Comparison of ENCODE assay signal across 8 mouse cellular contexts in the genomic region with DNA sequence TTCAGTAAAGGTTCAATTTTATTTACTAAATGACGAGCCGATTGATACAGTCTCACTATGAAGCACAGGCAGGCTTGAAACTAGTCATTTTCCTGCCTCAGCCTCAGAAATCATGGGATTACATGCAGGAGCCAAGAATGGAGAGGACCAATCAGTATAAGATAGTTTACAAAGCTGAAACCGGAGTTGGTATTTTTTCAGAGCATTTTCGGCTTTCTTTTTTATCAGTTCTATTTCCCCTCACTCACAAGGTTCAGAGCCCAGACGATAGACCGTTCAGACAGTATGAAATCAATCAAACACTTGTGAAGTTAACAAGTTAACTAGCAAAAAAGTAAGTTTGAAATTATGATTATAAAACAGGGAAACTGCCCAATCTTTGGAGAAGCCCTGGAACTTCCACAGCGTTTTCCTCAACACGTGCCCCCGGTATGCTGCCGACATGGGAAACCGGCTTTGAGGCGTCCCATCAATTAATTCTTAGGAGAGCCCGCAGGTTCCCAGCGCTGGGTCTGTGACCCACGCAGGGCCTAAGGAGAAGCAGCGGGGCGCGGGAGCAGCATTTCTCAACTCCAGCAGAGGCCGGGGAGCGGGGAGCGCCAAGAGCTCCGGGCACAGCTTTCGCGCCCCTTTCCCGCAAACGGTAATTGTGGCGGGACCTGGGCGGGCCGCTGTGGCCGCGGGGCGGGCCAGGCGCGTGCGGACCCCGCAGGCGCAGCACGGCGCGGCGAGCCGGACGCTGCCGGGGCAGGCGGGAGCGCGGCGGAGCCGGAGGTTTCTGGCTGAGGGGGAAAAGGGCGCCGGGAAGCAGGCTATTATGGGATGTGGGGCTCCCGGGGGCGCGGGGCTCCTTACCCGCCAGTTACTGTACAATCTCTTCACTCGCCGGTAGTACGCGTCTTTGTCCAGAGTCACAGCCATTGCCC. TPM values are rescaled to one million over a fixed set of nuclear protein-coding genes. Genes with fewer than 3 reads are reported as not detected.
DNase-seq lines count a peak whose midpoint lies in the region; ATAC-seq and TF ChIP-seq lines count a peak whose summit lies in the region.

No protein-coding gene starts in this region.

- no peaks in the 10 kb centered on the region for H3K9me3 ChIP-seq in forebrain, embryonic 10.5 days
- no peaks in the 10 kb centered on the region for H3K9me3 ChIP-seq in kidney, postnatal 0 days (replicated peaks; ENCODE audit: low read length)
- H3K9me3 ChIP-seq in midbrain, embryonic 16.5 days (replicated peaks; ENCODE audit: control insufficient read depth, low read length, poor library complexity, severe bottlenecking) = no peaks in the 10 kb centered on the region

- no peaks in the 10 kb centered on the region for H3K27me3 ChIP-seq in testis, adult 2 months (ENCODE audit: control insufficient read depth, insufficient read depth, low read length)
- no peaks in the 10 kb centered on the region for H3K27me3 ChIP-seq in forebrain, embryonic 10.5 days (ENCODE audit: poor library complexity, severe bottlenecking)
- no peaks in the 10 kb centered on the region for H3K27me3 ChIP-seq in kidney, postnatal 0 days (ENCODE audit: insufficient read depth, low read length)
- H3K27me3 ChIP-seq in midbrain, embryonic 16.5 days (ENCODE audit: control insufficient read depth, insufficient read depth, low read depth, low read length) = no peaks in the 10 kb centered on the region

- WGBS in forebrain, embryonic 10.5 days = under 1% methylated on average over 59 of the region's 59 CpGs
- under 1% methylated on average over 58 of the region's 59 CpGs for WGBS in kidney, postnatal 0 days
- under 1% methylated on average over 47 of the region's 59 CpGs for WGBS in midbrain, embryonic 16.5 days

- no peaks in the 10 kb centered on the region for H3K36me3 ChIP-seq in testis, adult 2 months (ENCODE audit: control insufficient read depth, insufficient read depth, low read length)
- H3K36me3 ChIP-seq in forebrain, embryonic 10.5 days (replicated peaks) = peaks cover 66% of the 10 kb centered on the region
- H3K36me3 ChIP-seq in kidney, postnatal 0 days (ENCODE audit: insufficient read depth, low read length) = no peaks in the 10 kb centered on the region
- peaks cover 16% of the 10 kb centered on the region; the same call in 1 of the 2 replicates for H3K36me3 ChIP-seq in midbrain, embryonic 16.5 days (ENCODE audit: control insufficient read depth, insufficient read depth, low read length)

- no peak for DNase-seq in frontal cortex, postnatal 36 days (ENCODE audit: low spot score in 2 of 2)
- no peak for DNase-seq in testis, postnatal 10 days (ENCODE audit: low spot score)
- DNase-seq in forebrain, embryonic 10.5 days (ENCODE audit: extremely low spot score, low spot score) = peak; percentile 43
- DNase-seq in kidney, postnatal 0 days (ENCODE audit: low spot score) = peak; percentile 37
- no peak for DNase-seq in cerebellum, adult 8-10 months

- no peak; the same call in 1 of the 2 replicates for TF ChIP-seq POLR2A in testis, adult 2 months (IDR thresholded peaks at IDR 0.05; ENCODE audit: control insufficient read depth, low read depth, low read length)

- H3K27ac ChIP-seq in testis, adult 2 months (ENCODE audit: control insufficient read depth, insufficient read depth, low read depth, low read length) = peak overlapping the region; percentile 95
- H3K27ac ChIP-seq in forebrain, embryonic 10.5 days = peak overlapping the region; percentile 99
- peak overlapping the region; percentile 98 for H3K27ac ChIP-seq in kidney, postnatal 0 days
- H3K27ac ChIP-seq in midbrain, embryonic 16.5 days (ENCODE audit: low read length) = peak overlapping the region; percentile 95

- H3K4me3 ChIP-seq in testis, adult 2 months (ENCODE audit: control insufficient read depth, low read depth, low read length) = peak overlapping the region; percentile 95
- peak overlapping the region; percentile 80 for H3K4me3 ChIP-seq in forebrain, embryonic 10.5 days
- peak overlapping the region; percentile 81 for H3K4me3 ChIP-seq in kidney, postnatal 0 days (replicated peaks; ENCODE audit: low read depth, low read length)
- H3K4me3 ChIP-seq in midbrain, embryonic 16.5 days (ENCODE audit: low read depth, low read length) = peak overlapping the region; percentile 99

- peaks cover 2% of the 10 kb centered on the region for H3K4me1 ChIP-seq in testis, adult 2 months (ENCODE audit: control insufficient read depth, insufficient read depth, low read length)
- peaks cover 33% of the 10 kb centered on the region for H3K4me1 ChIP-seq in forebrain, embryonic 10.5 days
- H3K4me1 ChIP-seq in kidney, postnatal 0 days (replicated peaks; ENCODE audit: insufficient read depth, low read length) = peaks cover 7% of the 10 kb centered on the region; the same call in 1 of the 2 replicates
- peaks cover 20% of the 10 kb centered on the region for H3K4me1 ChIP-seq in midbrain, embryonic 16.5 days (ENCODE audit: control insufficient read depth, insufficient read depth, low read length)

- H3K4me2 ChIP-seq in kidney, postnatal 0 days (ENCODE audit: low read length) = peak overlapping the region; percentile 80
- H3K4me2 ChIP-seq in midbrain, embryonic 16.5 days (ENCODE audit: low read length) = peak overlapping the region; percentile 60

- H3K9ac ChIP-seq in kidney, postnatal 0 days (ENCODE audit: low read depth, low read length) = peak overlapping the region; percentile 93
- peak overlapping the region; percentile 96 for H3K9ac ChIP-seq in midbrain, embryonic 16.5 days (ENCODE audit: low read depth, low read length)

- no peak for TF ChIP-seq CTCF in testis, adult 2 months (IDR thresholded peaks at IDR 0.05; ENCODE audit: control insufficient read depth, insufficient read depth, insufficient replicate concordance, low read depth, low read length)
- TF ChIP-seq CTCF in kidney, postnatal 0 days (IDR thresholded peaks at IDR 0.05; ENCODE audit: low read depth) = no peak

- peak; percentile 38 for ATAC-seq in frontal cortex, adult (ENCODE audit: low TSS enrichment)
- peak; percentile 19; the same call in 1 of the 2 replicates for ATAC-seq in kidney, postnatal 0 days (replicated peaks; ENCODE audit: low FRiP score, low read depth)
- ATAC-seq in midbrain, embryonic 16.5 days = peak; percentile 49; the same call in 1 of the 2 replicates

RNA-seq across cellular contexts. Expression of a gene that starts 0.7 kb away (rescaled TPM):
- polyA plus RNA-seq in testis, adult 2 months (2012; rRNA removed) = 9.0 and 12.2 TPM in 2 replicates
- polyA plus RNA-seq in forebrain, embryonic 10.5 days (2016; fragmentation: Nextera tagmentation; extraction: Ambion mirVana) = 99.4 and 104 TPM in 2 replicates
- polyA plus RNA-seq in kidney, postnatal 0 days (2015; fragmentation: Nextera tagmentation; extraction: Ambion mirVana) = 38.5 and 44.5 TPM in 2 replicates
- 38.0 and 46.6 TPM in 2 replicates for polyA plus RNA-seq in midbrain, embryonic 16.5 days (2015; fragmentation: Nextera tagmentation; extraction: Ambion mirVana)

Comparison
In these comparisons a context has a peak if more than half of its experiments do, and no peak if none do; other contexts are left out.
1. DNase-seq: peak in forebrain, embryonic 10.5 days (single experiment) and kidney, postnatal 0 days (single experiment); none in frontal cortex, postnatal 36 days (0 of 2), testis, postnatal 10 days (single experiment) and cerebellum, adult 8-10 months (single experiment).
2. Peak in every context shown above with its lines, with median percentiles within 50 percentile points of each other: ATAC-seq, H3K27ac ChIP-seq and H3K4me3 ChIP-seq.